In genomic region chrX:94534346-94534745, GRCm38 (mm10) we compare ENCODE assay signal across 16 mouse cellular contexts.
"Had no signal": no experiment of that assay in that cellular context is flagged by ENCODE, and none has a peak within 500 bp of the region (broad histone marks: within the 10 kb centered on the region; RNA-seq: fewer than 3 reads in every experiment).

No protein-coding gene starts in this region.

- H3K27ac ChIP-seq: intestine, embryonic 15.5 days; layer of hippocampus, adult 2 months; liver, embryonic 15.5 days; macrophage; stomach, embryonic 15.5 days had no signal

- H3K27me3 ChIP-seq: intestine, embryonic 15.5 days; liver, embryonic 15.5 days had no signal

- H3K4me1 ChIP-seq: intestine, embryonic 15.5 days; megakaryocyte, embryonic 14.5 days; stomach, embryonic 15.5 days had no signal

- H3K4me3 ChIP-seq: intestine, embryonic 15.5 days; layer of hippocampus, adult 2 months; liver, embryonic 15.5 days; megakaryocyte, embryonic 14.5 days; stomach, embryonic 15.5 days had no signal

- H3K9me3 ChIP-seq: intestine, embryonic 15.5 days; liver, embryonic 15.5 days; megakaryocyte, embryonic 14.5 days; stomach, embryonic 15.5 days had no signal

- H3K4me2 ChIP-seq: intestine, embryonic 15.5 days; liver, embryonic 11.5 days; liver, embryonic 15.5 days; stomach, embryonic 15.5 days had no signal

- H3K36me3 ChIP-seq: intestine, embryonic 15.5 days had no signal

- DNase-seq: kidney, adult 18-20 months; kidney, postnatal 10 days; kidney, postnatal 4 days; lung, adult 2 months; lung, postnatal 14 days; midbrain, embryonic 14.5 days; right cerebral cortex, postnatal 14 days; thymus, adult 2 months; thymus, postnatal 25 days had no signal

- ATAC-seq: intestine, embryonic 15.5 days had no signal

- H3K9ac ChIP-seq: intestine, embryonic 15.5 days; liver, embryonic 15.5 days; stomach, embryonic 15.5 days had no signal
